Mouse (Mus musculus) liver, embryonic 16.5 days (tissue): ENCODE results near the gene Rpl23. TPM values are rescaled to one million over a fixed set of nuclear protein-coding genes. Genes with fewer than 3 reads are reported as not detected.
A peak's percentile ranks its signal among the peaks of the same experiment; 100 is the strongest.

ENCODE experiments used
- ATAC-seq: fragments of 200-750 bp; cut with Nextera tagmentation; 2 replicates; pipeline ENCODE4 v1.8.0; 2017; ENCODE audit warnings: low read depth, mild to moderate bottlenecking, moderate number of reproducible peaks, moderate library complexity
- H3K27ac ChIP-seq: fragments of 300-500 bp; sonication (generic); 2 replicates; pipeline ENCODE4 v1.5.1; 2014; ENCODE audit warnings: mild to moderate bottlenecking, low read length
- H3K27me3 ChIP-seq: fragments of 300-500 bp; sonication (generic); 2 replicates; pipeline ENCODE4 v1.6.1; 2014; ENCODE audit warnings: low read depth, low read length, mixed read lengths; ENCODE audit not compliant: control insufficient read depth, insufficient read depth
- H3K36me3 ChIP-seq: fragments of 300-500 bp; sonication (generic); 2 replicates; pipeline ENCODE4 v1.6.1; 2014; ENCODE audit warnings: mild to moderate bottlenecking; ENCODE audit not compliant: control insufficient read depth, insufficient read depth
- H3K4me1 ChIP-seq: fragments of 300-500 bp; sonication (generic); 2 replicates; pipeline ENCODE4 v1.6.1; 2014; ENCODE audit warnings: low read depth, low read length, mixed read lengths; ENCODE audit not compliant: control insufficient read depth
- H3K4me2 ChIP-seq: fragments of 300-500 bp; sonication (generic); 2 replicates; pipeline ENCODE4 v1.6.1; 2014; ENCODE audit warnings: low read depth, low read length, mixed read lengths
- H3K4me3 ChIP-seq: fragments of 300-500 bp; sonication (generic); 2 replicates; pipeline ENCODE4 v1.5.1; 2014; ENCODE audit warnings: low read depth, mild to moderate bottlenecking, low read length
- H3K9ac ChIP-seq: fragments of 300-500 bp; sonication (generic); 2 replicates; pipeline ENCODE4 v1.6.1; 2014; ENCODE audit warnings: low read depth, low read length
- H3K9me3 ChIP-seq: fragments of 300-500 bp; sonication (generic); replicated peaks from 2 replicates; pipeline ENCODE4 v1.6.1; 2016; ENCODE audit warnings: low read length; ENCODE audit not compliant: control insufficient read depth
- WGBS: fragments of 180-500 bp; shearing (Covaris S2); extraction: QIAGEN DNeasy Blood & Tissue Kit; methylation state at CpG from one replicate; pipeline ENCODE4 v1.1.7; 2014; ENCODE audit not compliant: insufficient replicate concordance; 5-methylcytosine and 5-hydroxymethylcytosine counted together
- polyA plus RNA-seq: library from polyadenylated mRNA; unstranded; fragments of >200 nt; fragmentation: Nextera tagmentation; extraction: Ambion mirVana; gene quantifications from 2 replicates; pipeline ENCODE4 v1.2.1, GENCODE M21; 2015

The Rpl23 gene
- polyA plus RNA-seq, 1 experiment from 2014 or later = 232 TPM

DNA sequence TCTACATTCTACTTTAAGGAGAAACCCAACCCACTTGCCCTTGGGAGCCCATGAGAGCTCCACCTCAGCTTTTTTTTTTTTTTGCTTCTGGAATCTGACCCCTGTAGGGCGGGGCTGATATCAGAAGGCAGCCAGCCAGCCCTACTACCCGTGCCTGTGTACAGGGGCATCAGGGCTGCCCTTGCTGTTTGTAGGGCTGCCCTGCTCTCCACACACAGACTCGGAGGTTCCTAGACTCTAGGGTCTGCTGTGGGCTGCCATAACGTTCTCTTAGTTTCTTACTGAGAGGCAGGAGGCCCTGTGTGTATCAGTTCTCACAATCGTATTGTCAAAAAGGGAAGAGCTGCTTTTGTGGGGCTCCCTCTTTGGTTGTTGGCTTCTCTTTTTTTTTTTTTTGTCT is 35.1 kb upstream of the Rpl23 start:
- Histone ChIP-seq H3K4me3 (no peak overlapping the region), H3K27me3 (no peaks in the 10 kb centered on the region), H3K9ac (peak overlapping the region; percentile 46), H3K9me3 (no peaks in the 10 kb centered on the region), H3K4me2 (peak overlapping the region; percentile 19; the same call in 1 of the 2 replicates), H3K4me1 (peaks cover 64% of the 10 kb centered on the region), H3K27ac (peak overlapping the region; percentile 58; the same call in 1 of the 2 replicates), H3K36me3 (no peaks in the 10 kb centered on the region)
- WGBS = 4% methylated on average over 5 of the region's 5 CpGs
- ATAC-seq = peak; percentile 43

DNA sequence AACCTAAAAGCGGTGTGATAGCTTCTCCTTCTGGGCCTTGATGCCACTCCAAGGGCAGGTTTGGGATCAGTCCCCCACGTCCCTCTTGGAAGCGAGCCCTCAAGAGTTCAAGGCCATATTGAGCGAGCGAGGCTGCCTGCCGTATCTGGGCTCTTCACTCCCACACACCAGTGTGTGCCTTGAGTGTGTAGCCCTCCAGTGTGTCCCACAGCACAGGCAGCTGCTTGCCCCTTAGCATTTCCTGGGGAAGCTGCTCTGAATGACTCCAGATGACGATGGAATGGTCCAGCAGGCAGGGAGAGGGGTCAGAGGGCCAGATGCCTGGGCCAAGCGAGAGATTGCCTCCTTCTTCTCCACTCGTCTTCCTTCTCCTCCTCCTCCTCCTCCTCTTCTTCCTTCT is 34.7 kb upstream of the Rpl23 start:
- H3K4me2 ChIP-seq = no peak overlapping the region
- H3K9ac ChIP-seq = no peak overlapping the region
- H3K4me3 ChIP-seq = no peak overlapping the region
- 56% methylated on average over 9 of the region's 9 CpGs for WGBS
- no peaks in the 10 kb centered on the region for H3K36me3 ChIP-seq
- H3K27me3 ChIP-seq = no peaks in the 10 kb centered on the region
- H3K9me3 ChIP-seq = no peaks in the 10 kb centered on the region
- no peak overlapping the region for H3K27ac ChIP-seq
- ATAC-seq = no peak
- H3K4me1 ChIP-seq = peaks cover 65% of the 10 kb centered on the region

DNA sequence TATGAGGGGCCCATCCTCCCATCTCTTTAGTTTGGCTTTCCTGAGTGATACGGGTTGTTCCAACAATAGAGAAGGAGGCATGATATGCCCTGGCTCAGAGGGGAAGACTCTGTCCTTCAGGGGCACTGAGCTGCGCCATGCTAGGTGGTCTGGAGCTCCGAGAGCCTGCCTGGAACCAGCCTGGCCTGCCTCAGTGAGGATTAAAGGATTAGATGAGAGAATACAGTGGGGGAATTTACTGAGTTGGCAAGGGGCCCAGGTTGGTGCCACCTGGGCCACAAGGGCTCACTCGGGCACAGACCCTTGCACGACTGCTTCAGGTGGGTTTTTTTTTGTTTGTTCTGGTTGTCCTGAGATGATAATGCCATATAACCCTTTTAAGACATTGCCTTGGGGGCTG is 33.9 kb upstream of the Rpl23 start:
- 68% methylated on average over 5 of the region's 5 CpGs for WGBS
- H3K4me1 ChIP-seq = peaks cover 59% of the 10 kb centered on the region
- no peak overlapping the region for H3K4me2 ChIP-seq
- no peaks in the 10 kb centered on the region for H3K36me3 ChIP-seq
- no peak overlapping the region for H3K9ac ChIP-seq
- no peaks in the 10 kb centered on the region for H3K27me3 ChIP-seq
- H3K9me3 ChIP-seq = no peaks in the 10 kb centered on the region
- H3K27ac ChIP-seq = peak overlapping the region; percentile 14; the same call in 1 of the 2 replicates
- ATAC-seq = no peak
- no peak overlapping the region for H3K4me3 ChIP-seq

DNA sequence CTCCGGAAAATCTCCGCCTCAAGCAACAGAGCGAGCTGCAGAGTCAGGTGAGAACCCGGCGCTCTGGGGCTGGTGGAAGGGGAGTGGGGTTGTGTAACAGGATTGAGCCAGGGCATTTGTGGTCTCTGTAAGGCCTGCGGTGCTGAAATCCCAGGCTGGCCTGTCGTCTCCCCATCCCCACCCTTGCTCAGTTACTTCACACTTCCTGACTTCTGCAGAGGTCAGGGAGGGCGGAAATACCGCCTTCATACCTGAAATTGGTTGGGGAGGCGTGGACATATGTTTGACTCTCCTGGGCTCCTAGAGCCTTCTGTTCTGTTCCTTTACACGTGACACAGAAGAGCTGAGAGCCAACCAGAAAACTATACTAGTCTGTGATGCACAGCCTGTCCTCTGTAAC is 33.5 kb upstream of the Rpl23 start:
- Histone ChIP-seq H3K4me2 (no peak overlapping the region), H3K9ac (no peak overlapping the region), H3K9me3 (no peaks in the 10 kb centered on the region), H3K4me3 (no peak overlapping the region), H3K27ac (peak overlapping the region; percentile 14; the same call in 1 of the 2 replicates), H3K27me3 (no peaks in the 10 kb centered on the region), H3K36me3 (no peaks in the 10 kb centered on the region), H3K4me1 (peaks cover 60% of the 10 kb centered on the region)
- no peak for ATAC-seq
- WGBS = 65% methylated on average over 11 of the region's 11 CpGs

DNA sequence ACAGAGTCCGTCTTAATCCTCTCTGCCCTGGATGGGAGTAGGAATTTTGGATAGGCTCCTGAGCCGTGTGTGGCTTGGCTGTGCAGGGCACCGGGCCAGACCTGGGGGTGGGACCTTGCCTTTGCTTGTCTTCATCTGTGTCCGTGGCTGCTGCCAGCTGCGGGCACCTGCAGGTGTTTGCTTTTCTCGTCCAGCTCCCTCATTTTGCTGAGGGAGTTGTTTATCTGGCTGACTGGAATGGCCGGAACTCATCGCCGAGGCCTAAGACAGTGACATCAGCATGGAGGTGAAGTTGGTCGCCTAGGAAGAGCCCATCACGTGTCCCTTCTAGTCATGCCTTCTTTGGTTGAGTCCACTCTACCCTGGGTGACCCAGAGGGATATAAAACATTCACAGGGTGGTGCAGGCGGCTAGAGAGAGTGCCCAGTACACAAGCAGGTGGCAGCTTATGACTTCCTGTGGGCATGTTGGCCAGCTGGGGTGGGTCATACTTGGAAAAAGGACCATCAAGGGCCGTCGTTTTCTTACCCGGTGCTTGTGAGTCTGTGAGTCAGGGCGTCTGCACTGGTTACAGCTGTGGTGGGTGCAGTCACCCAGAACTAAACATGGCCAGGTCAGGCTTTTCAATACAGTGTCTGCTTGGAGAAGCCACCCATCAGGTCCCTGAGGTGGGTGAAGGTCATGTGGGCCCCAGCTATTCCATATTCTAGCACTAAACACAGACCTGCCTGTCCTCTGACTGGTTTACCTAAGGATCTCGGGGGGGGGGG is 31.7 kb upstream of the Rpl23 start:
- H3K27ac ChIP-seq = no peak overlapping the region
- 70% methylated on average over 16 of the region's 17 CpGs for WGBS
- no peak overlapping the region for H3K9ac ChIP-seq

DNA sequence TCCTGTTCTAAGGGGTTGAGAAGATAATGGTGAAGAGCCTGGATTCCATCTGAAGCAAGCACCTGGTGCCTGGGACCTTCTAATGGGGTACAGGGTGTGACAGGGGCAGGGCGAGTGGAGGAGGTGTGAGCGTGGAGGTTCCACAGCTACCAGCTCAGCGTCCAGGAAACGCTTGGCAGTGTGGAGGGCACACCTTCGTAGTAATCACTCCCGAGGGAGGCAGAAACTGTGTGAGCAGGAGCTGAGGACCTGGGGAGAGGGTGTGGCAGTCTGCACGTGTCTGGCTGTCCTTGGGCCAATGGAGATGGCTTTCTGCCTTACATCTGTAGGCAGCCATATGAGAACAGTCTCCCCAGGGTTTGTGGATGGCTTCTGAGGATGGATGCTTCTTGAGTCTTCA is 30.8 kb upstream of the Rpl23 start:
- no peaks in the 10 kb centered on the region for H3K27me3 ChIP-seq
- 64% methylated on average over 7 of the region's 7 CpGs for WGBS
- H3K27ac ChIP-seq = no peak overlapping the region
- no peak for ATAC-seq
- no peaks in the 10 kb centered on the region for H3K36me3 ChIP-seq
- peaks cover 64% of the 10 kb centered on the region for H3K4me1 ChIP-seq
- no peak overlapping the region for H3K4me3 ChIP-seq
- no peak overlapping the region for H3K4me2 ChIP-seq
- H3K9me3 ChIP-seq = no peaks in the 10 kb centered on the region
- no peak overlapping the region for H3K9ac ChIP-seq

More for the DNA sequence above, 31.7 kb upstream of the Rpl23 start:
- H3K4me1 ChIP-seq = peaks cover 64% of the 10 kb centered on the region
- H3K36me3 ChIP-seq = no peaks in the 10 kb centered on the region
- no peak overlapping the region for H3K4me2 ChIP-seq
- no peak overlapping the region for H3K4me3 ChIP-seq
- no peaks in the 10 kb centered on the region for H3K9me3 ChIP-seq
- no peak for ATAC-seq
- H3K27me3 ChIP-seq = no peaks in the 10 kb centered on the region

DNA sequence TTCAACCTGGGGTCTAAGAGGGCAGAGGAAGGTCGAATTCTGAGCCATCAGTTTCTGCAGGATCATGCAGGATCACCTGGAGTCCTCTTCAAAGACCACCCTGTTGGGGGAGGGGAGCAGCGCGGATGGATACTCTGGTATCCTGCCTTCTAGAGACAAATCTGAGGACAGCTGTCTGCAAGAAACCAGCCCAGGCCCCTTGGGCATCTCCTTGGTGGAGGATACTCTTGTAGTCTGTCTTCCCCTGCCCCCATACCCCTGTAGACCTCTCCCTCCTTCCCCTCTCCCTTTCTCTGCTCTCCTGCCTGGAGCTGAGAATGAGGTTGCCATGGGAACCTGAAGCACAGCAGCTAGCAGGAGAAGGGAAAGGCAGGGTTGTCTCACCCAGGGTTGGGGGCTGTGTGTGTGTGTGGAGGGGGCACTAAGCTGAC is 30.3 kb upstream of the Rpl23 start:
- ATAC-seq = no peak
- Histone ChIP-seq H3K27ac (no peak overlapping the region), H3K27me3 (no peaks in the 10 kb centered on the region), H3K4me3 (no peak overlapping the region), H3K36me3 (no peaks in the 10 kb centered on the region), H3K4me2 (no peak overlapping the region), H3K9me3 (no peaks in the 10 kb centered on the region), H3K4me1 (peaks cover 61% of the 10 kb centered on the region), H3K9ac (no peak overlapping the region)
- 70% methylated on average over 3 of the region's 3 CpGs for WGBS

DNA sequence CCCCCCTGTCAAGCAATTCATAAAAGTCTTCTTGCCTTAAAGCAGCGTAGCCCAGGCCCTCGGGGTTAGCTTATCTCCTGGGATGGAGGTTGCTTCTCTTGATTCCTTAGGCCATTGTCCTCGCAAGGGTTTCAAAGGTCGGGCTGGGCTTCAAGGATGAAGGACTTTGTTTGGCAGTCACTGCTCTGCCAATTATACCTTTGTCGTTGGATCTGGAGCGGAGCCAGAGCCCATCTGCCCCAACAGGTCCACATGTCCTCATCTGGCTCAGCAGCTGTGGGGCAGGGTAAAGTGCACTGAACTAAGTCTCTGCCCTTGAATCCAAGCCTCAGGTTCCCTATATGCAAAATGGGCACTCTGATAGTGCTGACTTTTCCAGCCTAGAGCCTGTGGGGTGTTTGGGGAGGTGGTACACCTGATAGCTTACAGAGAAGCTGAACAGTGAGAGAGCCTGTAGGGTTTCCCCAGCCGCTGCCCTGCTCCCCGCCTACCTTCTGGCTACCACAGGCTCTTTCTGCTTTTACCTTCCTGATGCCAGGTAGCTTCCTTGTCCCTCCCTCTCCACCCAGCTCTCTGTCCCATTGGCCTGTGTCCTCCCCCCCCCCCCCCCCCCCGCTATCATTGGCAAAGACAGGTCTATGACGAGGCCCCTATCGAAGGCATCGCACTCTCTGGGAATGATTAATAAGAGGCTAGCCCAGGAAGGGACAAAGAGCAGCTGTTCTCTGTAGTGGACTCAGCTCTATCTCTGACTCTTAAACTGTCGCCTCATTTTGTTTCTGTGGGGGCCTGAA is 29.5 kb upstream of the Rpl23 start:
- Histone ChIP-seq H3K27me3 (no peaks in the 10 kb centered on the region), H3K4me1 (peaks cover 54% of the 10 kb centered on the region), H3K36me3 (no peaks in the 10 kb centered on the region), H3K4me3 (no peak overlapping the region), H3K9me3 (no peaks in the 10 kb centered on the region), H3K27ac (peak overlapping the region; percentile 38; the same call in 1 of the 2 replicates), H3K4me2 (no peak overlapping the region), H3K9ac (no peak overlapping the region)
- WGBS = 61% methylated on average over 12 of the region's 13 CpGs
- peak; percentile 65 for ATAC-seq

DNA sequence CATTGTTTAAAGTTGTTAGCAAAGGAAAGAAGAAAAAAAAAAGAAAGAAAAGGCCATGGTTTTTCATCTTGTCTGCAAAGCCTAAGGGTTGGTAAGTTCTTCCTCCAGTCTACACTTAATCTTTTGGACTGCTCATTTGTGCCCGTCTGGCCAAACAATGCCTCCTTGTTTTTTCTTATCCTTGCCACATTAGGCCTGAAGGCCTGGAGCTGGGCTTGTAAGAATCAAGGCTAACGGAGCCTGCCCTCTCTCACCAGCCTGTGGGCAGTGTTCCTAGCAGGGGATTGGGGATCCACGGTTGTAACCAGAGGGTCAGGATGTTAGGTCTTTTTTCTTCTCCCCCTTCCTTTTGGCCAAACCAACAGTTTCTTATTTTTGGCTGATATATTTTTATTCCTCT is 28.7 kb upstream of the Rpl23 start:
- no peak overlapping the region for H3K27ac ChIP-seq
- H3K9ac ChIP-seq = no peak overlapping the region
- no peaks in the 10 kb centered on the region for H3K27me3 ChIP-seq
- WGBS = 66% methylated on average over 3 of the region's 3 CpGs
- no peak overlapping the region for H3K4me3 ChIP-seq
- H3K9me3 ChIP-seq = no peaks in the 10 kb centered on the region
- no peak for ATAC-seq
- peaks cover 51% of the 10 kb centered on the region for H3K4me1 ChIP-seq
- no peaks in the 10 kb centered on the region for H3K36me3 ChIP-seq
- H3K4me2 ChIP-seq = no peak overlapping the region
